Mouse (Mus musculus): ENCODE measurements around the gene Cebpb. TPM values are rescaled to one million over a fixed set of nuclear protein-coding genes. Genes with fewer than 3 reads are reported as not detected.
A peak's percentile ranks its signal among the peaks of the same experiment; 100 is the strongest.
"Not testable (repeated sequence)": the region's sequence is repeated elsewhere in the genome, so short reads cannot be mapped to it uniquely, and the experiment has no call there.

The Cebpb gene
- total RNA-seq (2021) = 100 to 1,000 TPM; 108 to 124 TPM
- long read RNA-seq, experiment 1, transcript Cebpb-201 (1 exons, 1,504 nt) = major isoform, 771 of 771 reads
- long read RNA-seq, experiment 1, partial matches to known transcripts = 0 of 771 reads
- long read RNA-seq, experiment 1, other reads (novel, unspliced or antisense) = 0 of 771 reads
- long read RNA-seq, experiment 2, transcript Cebpb-201 (1 exons, 1,504 nt) = major isoform, 185 of 185 reads
- long read RNA-seq, experiment 2, partial matches to known transcripts = 0 of 185 reads
- long read RNA-seq, experiment 2, other reads (novel, unspliced or antisense) = 0 of 185 reads

GRCm38 (mm10) chr2:167688498-167689451 is at the start of gene Cebpb:
TSS of gene Cebpb (plus strand) at chr2:167688915.
- intact Hi-C loops (cut with DNase I) = loop anchor here (1.0 to 5.0 kb wide), 3 partner anchors 88 to 409 kb away; no protein-coding TSS in a partner anchor
- peak; percentile 90 to 96 for DNase-seq

DNA sequence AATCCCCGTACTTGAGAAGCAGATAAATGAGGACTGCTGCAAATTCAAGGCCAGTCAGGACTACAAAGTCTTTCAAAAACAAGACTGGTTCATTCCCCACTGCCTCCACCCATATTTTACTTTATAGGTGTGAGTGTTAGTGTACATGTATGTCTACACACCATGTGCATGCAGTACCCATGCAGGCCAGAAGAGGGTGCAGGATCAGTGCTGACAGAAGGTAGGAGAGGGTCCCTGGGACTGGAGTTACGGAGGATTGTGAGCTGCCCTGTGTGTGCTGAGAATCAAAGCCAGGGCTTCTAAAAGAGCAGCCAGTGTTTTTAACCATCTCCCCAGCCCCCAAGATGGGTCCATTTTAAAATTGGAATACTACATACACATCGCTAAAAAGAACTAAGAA is 48.4 kb upstream of the Cebpb start:
- intact Hi-C loops (cut with DNase I) = loop anchor here (2.0 kb wide), 1 partner anchor 255 kb away; no protein-coding TSS in a partner anchor
- DNase-seq = peak in 1 of 2 experiments; percentile 59

DNA sequence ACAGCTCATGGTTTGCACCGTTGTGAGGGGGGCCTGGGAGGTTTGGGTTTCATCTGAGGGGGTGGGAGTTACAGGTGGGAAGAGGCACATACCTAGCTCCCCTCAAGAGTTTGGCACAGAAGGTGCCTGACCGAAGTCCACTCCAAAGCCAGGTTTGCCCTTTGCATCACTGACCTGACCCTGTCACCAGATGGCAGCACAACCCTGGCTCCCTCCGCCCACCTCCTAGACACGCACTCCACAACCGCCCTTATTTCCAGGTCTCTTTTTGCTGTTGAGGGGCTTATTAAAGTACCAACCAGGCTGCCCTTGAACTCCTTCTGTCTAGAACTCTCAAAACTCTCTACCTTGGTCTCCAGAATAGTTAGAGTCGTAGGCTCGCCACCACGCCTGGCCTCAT is 47.4 kb upstream of the Cebpb start:
- DNase-seq = peak; percentile 60 to 73
- intact Hi-C loops (cut with DNase I) = loop anchor here (1.0 to 2.0 kb wide), 3 partner anchors 34 to 253 kb away; no protein-coding TSS in a partner anchor

DNA sequence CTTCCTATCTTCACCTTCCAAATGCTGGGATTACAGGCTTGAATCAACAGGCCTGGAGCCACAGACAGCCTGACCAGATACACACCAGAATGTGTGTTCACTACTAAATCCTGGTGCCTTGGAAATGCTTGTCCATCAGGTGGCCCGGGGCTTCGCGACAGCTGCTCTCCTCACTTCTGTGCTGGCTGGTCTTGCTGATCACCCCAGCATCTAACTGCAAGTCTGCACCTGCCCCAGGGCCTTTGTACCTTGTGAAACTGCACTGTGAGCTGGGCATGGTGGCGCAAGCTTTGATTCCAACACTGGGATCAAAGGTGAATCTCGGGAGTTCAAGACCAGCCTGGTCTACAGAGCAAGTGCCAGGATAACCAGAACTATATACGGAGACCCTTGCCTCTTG is 46.6 kb upstream of the Cebpb start:
- DNase-seq = no peak
- intact Hi-C loops (cut with DNase I) = no loop called here

- DNase-seq; intact Hi-C loops (cut with DNase I): not testable (repeated sequence)
These were observed 45.2 kb upstream of the Cebpb start for GRCm38 (mm10) chr2:167643356-167644052.

GRCm38 (mm10) chr2:167646411-167646810 is 42.3 kb upstream of the Cebpb start:
- intact Hi-C loops (cut with DNase I) = no loop called here
- no peak for DNase-seq

GRCm38 (mm10) chr2:167649290-167650032 is 39.3 kb upstream of the Cebpb start:
- intact Hi-C loops (cut with DNase I) = no loop called here
- DNase-seq = no peak

DNA sequence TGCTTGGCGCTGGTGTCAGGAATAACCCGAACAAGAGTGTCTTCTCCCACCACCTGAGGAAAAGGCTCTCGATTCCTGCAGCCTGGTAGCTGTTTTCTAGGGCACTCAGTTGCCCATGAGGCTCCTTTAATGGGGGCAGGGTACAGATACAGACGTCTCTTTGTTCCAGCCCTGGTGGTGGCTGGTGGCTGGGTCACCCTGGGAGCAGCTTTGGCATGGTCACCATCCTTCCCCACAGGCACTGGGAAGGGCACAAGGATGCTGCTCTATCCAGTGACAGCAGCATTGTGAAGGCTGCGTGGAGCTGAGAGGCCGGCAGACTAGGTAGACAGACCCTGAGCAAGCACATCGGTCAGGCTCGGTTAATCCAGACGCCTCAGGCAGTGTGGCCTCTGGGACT is 37.1 kb upstream of the Cebpb start:
- DNase-seq = no peak
- intact Hi-C loops (cut with DNase I) = no loop called here

GRCm38 (mm10) chr2:167652694-167653093 is 36.0 kb upstream of the Cebpb start:
- intact Hi-C loops (cut with DNase I) = no loop called here
- DNase-seq = no peak

GRCm38 (mm10) chr2:167654911-167655600 is 33.7 kb upstream of the Cebpb start:
- intact Hi-C loops (cut with DNase I) = no loop called here
- DNase-seq = no peak

GRCm38 (mm10) chr2:167656629-167657478 is 31.9 kb upstream of the Cebpb start:
- DNase-seq = peak in 1 of 2 experiments; percentile 47
- intact Hi-C loops (cut with DNase I) = no loop called here

DNA sequence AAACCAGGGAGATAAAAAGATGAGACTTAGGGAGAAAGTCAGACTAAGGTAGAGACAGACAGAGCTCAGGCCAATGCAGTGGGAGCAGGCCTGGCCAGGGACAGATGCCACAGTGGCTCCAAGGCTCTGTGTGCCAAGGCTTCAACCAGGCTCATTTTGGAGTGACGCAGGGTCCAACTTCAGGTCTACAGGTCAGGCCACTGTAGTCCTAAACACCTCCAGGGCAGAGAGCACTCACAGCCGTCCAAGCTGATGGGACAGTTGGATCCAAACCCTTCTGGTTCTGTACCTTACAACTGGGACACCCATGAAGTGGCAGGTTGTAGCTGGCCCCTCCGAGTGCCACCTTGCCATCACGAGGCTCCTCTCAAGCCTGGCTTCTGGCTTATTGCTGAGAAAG is 30.7 kb upstream of the Cebpb start:
- intact Hi-C loops (cut with DNase I) = no loop called here
- no peak for DNase-seq

DNA sequence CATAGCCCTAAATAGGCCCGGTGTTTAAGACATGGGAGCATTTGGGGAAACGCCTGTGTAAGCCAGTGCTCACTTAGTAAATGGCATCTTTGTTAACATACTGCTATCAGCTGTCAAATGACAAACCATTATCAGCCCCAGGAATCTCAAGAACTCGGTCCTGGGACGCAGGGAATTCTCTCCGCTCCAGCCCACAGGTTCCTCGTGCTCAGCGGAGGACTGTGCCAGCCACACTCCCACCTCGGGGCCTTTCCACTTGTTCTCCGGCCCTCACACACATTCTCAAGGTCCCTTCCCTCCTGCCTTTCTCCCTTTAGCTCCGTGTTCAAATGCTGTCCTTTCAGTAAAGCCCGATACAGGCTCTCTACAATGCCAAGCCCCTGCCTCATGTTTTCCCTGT is 30.0 kb upstream of the Cebpb start:
- intact Hi-C loops (cut with DNase I) = no loop called here
- no peak for DNase-seq

GRCm38 (mm10) chr2:167659177-167659846 is 29.4 kb upstream of the Cebpb start:
- DNase-seq = no peak
- intact Hi-C loops (cut with DNase I) = no loop called here

DNA sequence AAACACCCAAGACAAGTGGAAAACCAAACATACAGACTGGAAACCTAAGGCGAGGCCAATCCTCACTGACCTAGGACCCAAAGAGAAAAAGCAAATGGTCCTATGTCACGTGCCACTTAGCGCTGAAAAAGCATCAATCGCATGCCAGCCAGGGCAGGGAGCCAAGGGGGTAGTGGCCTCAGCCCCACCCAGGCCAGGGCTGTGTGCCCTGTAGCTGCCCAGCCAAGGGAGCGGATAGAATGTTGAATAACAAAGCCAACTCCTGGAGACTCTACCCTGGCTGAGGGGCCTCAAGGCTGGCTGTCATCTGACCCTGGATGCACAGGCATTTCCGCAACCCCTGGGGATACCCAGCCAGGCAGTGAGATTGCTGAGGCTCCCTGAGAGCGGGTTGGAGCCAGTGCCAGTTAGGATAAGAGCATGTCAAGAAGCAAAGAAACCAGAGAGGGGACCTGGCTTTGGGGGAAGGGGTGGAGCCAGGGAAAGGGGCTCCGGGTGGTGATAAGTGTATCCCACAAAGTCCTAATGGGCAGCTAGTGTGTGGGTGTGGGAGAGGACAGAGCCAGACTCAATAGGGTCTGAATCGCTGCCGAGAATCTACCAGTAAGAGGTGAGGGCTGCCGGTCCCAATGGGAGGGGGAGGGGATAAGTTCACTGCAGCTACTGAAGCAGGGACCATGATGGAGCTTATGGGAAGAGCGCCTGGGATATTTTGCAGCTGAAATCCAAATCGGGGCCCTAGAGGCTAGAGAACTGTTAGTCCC is 28.7 kb upstream of the Cebpb start:
- peak; percentile 67 to 77 for DNase-seq
- intact Hi-C loops (cut with DNase I) = no loop called here

- intact Hi-C loops (cut with DNase I) = no loop called here
- no peak for DNase-seq
These were observed 28.1 kb upstream of the Cebpb start for GRCm38 (mm10) chr2:167660611-167660971.
